Mouse (Mus musculus) neural tube, embryonic 11.5 days (tissue): Measurements from ENCODE around the gene Rxylt1. TPM values are rescaled to one million over a fixed set of nuclear protein-coding genes. Genes with fewer than 3 reads are reported as not detected.
A peak's percentile ranks its signal among the peaks of the same experiment; 100 is the strongest.

Experiments used
- ATAC-seq: fragments of 200-750 bp; cut with Nextera tagmentation; 2 replicates; pipeline ENCODE4 v1.8.0; 2017; ENCODE audit warnings: moderate number of reproducible peaks, mild to moderate bottlenecking, moderate TSS enrichment, moderate library complexity; ENCODE audit not compliant: insufficient read depth, low FRiP score, low TSS enrichment
- DNase-seq: peaks from one replicate; pipeline ENCODE4 v3.0.0-alpha.2; 2015; ENCODE audit warnings: low spot score
- H3K27ac ChIP-seq: fragments of 300-500 bp; sonication (generic); 2 replicates; pipeline ENCODE4 v1.5.1; 2014; ENCODE audit warnings: low read depth, mild to moderate bottlenecking, low read length
- H3K27me3 ChIP-seq: fragments of 300-500 bp; sonication (generic); 2 replicates; pipeline ENCODE4 v1.6.1; 2014; ENCODE audit warnings: mild to moderate bottlenecking, low read length, mixed read lengths; ENCODE audit not compliant: control insufficient read depth, insufficient read depth
- H3K36me3 ChIP-seq: fragments of 300-500 bp; sonication (generic); 2 replicates; pipeline ENCODE4 v1.6.1; 2014; ENCODE audit warnings: mild to moderate bottlenecking, low read length, moderate library complexity, mixed read lengths; ENCODE audit not compliant: control insufficient read depth, insufficient read depth
- H3K4me1 ChIP-seq: fragments of 300-500 bp; sonication (generic); 2 replicates; pipeline ENCODE4 v1.6.1; 2014; ENCODE audit warnings: low read length, mixed read lengths; ENCODE audit not compliant: control insufficient read depth, insufficient read depth
- H3K4me2 ChIP-seq: fragments of 300-500 bp; sonication (generic); 2 replicates; pipeline ENCODE4 v1.6.1; 2014; ENCODE audit warnings: low read depth, mild to moderate bottlenecking, moderate library complexity
- H3K4me3 ChIP-seq: fragments of 300-500 bp; sonication (generic); 2 replicates; pipeline ENCODE4 v1.5.1; 2014; ENCODE audit warnings: low read depth, low read length
- H3K9ac ChIP-seq: fragments of 300-500 bp; sonication (generic); 2 replicates; pipeline ENCODE4 v1.6.1; 2014; ENCODE audit warnings: mild to moderate bottlenecking, low read length
- H3K9me3 ChIP-seq: fragments of 300-500 bp; sonication (generic); 2 replicates; pipeline ENCODE4 v1.6.1; 2016; ENCODE audit warnings: low read length; ENCODE audit not compliant: control insufficient read depth
- WGBS: fragments of 180-500 bp; shearing (Covaris S2); extraction: QIAGEN DNeasy Blood & Tissue Kit; methylation state at CpG from one replicate; pipeline ENCODE4 v1.1.7; 2014; 5-methylcytosine and 5-hydroxymethylcytosine counted together
- polyA plus RNA-seq: library from polyadenylated mRNA; unstranded; fragments of >200 nt; fragmentation: Nextera tagmentation; extraction: Ambion mirVana; gene quantifications from 2 replicates; pipeline ENCODE4 v1.2.1, GENCODE M21; 2014

Gene Rxylt1
- polyA plus RNA-seq, 1 experiment from 2014 or later: 45.1 TPM

DNA sequence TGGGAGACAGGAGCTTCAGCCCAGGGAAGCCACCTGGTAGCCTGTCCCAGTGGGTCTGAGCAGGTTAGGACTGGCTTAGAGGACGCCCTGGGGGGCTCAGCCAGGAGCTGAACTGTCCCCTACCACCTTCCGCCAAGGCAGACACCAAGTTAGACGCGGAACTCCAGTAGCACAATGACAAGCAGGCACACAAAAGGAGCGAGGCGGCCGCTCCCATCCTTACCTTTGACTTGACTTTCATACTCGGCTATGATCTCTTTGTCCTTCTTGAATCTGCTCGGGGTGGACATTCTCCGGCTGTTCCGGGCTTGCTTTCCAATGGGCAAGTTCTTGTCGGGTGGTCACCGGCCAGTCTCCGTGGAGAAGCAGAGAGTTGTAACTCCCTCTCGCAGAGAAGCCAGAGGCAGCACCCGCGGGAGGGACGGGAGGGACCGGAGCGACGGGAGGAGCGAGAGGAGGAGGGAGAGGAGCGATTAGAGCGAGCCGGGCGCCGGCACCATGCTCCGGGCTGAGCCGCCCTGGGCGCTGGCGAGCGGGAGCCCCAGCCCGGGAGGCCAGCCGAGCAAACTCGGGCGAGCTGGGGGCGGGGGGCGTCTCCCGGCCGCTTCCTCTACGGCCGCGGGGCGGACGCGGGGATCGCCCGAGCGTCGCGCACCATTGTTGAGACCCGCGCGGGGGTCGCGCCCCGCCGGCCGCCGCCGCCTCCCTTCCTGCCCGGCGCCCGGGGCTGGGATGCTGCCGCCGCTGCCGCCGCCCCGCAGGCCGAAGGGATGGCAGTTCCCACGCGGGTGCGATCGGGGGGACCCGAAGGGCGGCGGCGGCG is 50.1 kb downstream of the Rxylt1 start, which contains the start of gene Srgap1:
TSS of gene Srgap1 (minus strand) at position 412 of the 823 bp plus-strand sequence.
- Histone ChIP-seq H3K4me1 (no peaks in the 10 kb centered on the region; the same call in 1 of the 2 replicates), H3K4me3 (peak within 1 kb of the TSS; percentile 71), H3K4me2 (peak within 1 kb of the TSS; percentile 47), H3K27me3 (no peaks in the 10 kb centered on the region), H3K9ac (peak within 1 kb of the TSS; percentile 89), H3K36me3 (no peaks in the 10 kb centered on the region), H3K27ac (peak within 1 kb of the TSS; percentile 87), H3K9me3 (no peaks in the 10 kb centered on the region)
- WGBS: under 1% methylated on average over 36 of the region's 79 CpGs
- ATAC-seq (peak; percentile 86), DNase-seq (peak; percentile 81)

DNA sequence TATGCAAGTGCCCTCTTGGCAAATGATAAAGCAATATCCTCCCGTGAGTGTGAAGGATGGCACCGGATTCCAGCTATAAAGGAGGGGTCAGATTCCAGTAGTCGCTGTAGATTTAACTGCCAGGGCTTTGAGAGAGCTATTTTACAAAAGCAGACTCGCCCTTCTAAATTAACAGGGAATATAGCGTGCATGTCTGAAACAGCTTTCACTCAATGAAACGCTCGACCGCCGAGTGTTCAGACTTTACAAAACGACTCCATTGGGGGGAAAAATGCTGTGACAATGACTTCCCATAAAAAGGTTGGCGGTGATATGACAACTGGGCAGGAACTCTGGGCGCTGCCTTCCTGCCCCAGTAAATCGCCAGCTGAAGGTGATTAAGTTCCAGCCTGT is 50.7 kb downstream of the Rxylt1 start:
- DNase-seq (no peak), ATAC-seq (no peak)
- H3K36me3 ChIP-seq: no peaks in the 10 kb centered on the region
- peak overlapping the region; percentile 87 for H3K27ac ChIP-seq
- WGBS: under 1% methylated on average over 13 of the region's 13 CpGs
- H3K4me1 ChIP-seq: no peaks in the 10 kb centered on the region; the same call in 1 of the 2 replicates
- H3K9me3 ChIP-seq: no peaks in the 10 kb centered on the region
- H3K27me3 ChIP-seq: no peaks in the 10 kb centered on the region
- peak overlapping the region; percentile 71 for H3K4me3 ChIP-seq
- H3K9ac ChIP-seq: peak overlapping the region; percentile 89
- H3K4me2 ChIP-seq: peak overlapping the region; percentile 47

- ATAC-seq (no peak), DNase-seq (peak; percentile 37)
- peak overlapping the region; percentile 71 for H3K4me3 ChIP-seq
- 15% methylated on average over 9 of the region's 9 CpGs for WGBS
- no peaks in the 10 kb centered on the region for H3K27me3 ChIP-seq
- H3K9ac ChIP-seq: peak overlapping the region; percentile 89
- H3K4me1 ChIP-seq: no peaks in the 10 kb centered on the region; the same call in 1 of the 2 replicates
- H3K27ac ChIP-seq: no peak overlapping the region
- no peaks in the 10 kb centered on the region for H3K9me3 ChIP-seq
- no peaks in the 10 kb centered on the region for H3K36me3 ChIP-seq
- H3K4me2 ChIP-seq: peak overlapping the region; percentile 47
These were observed 51.2 kb downstream of the Rxylt1 start for GRCm38 (mm10) chr10:122045946-122046345.

DNA sequence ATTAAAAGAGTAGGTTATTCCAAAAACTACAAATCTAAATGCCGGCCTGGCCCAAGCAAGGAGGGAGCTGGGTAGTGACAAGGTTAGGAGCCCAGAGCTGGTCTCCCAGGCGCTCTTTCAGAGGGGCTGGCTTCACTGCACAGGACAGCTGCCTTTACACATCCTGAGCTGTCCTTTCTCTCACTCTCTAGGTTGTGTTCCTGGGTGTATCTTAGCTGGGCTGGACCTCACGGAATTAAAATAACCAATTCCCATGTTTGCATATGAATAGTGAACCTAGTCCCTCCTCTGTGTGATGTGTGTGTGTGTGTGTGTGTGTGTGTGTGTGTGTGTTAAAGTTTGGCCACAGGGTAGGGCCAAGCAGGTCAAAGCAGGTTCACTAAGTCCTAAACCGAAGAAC is 52.2 kb downstream of the Rxylt1 start:
- 75% methylated on average over 4 of the region's 4 CpGs for WGBS
- no peak for ATAC-seq
- no peaks in the 10 kb centered on the region for H3K36me3 ChIP-seq
- H3K9me3 ChIP-seq: no peaks in the 10 kb centered on the region
- peak overlapping the region; percentile 71; the same call in 1 of the 2 replicates for H3K4me3 ChIP-seq
- DNase-seq: no peak
- H3K27me3 ChIP-seq: no peaks in the 10 kb centered on the region
- no peaks in the 10 kb centered on the region; the same call in 1 of the 2 replicates for H3K4me1 ChIP-seq
- H3K4me2 ChIP-seq: peak overlapping the region; percentile 47
- H3K27ac ChIP-seq: no peak overlapping the region
- H3K9ac ChIP-seq: 0 out of 2 replicates have a peak overlapping the region, but pooled peaks have one; percentile 15

DNA sequence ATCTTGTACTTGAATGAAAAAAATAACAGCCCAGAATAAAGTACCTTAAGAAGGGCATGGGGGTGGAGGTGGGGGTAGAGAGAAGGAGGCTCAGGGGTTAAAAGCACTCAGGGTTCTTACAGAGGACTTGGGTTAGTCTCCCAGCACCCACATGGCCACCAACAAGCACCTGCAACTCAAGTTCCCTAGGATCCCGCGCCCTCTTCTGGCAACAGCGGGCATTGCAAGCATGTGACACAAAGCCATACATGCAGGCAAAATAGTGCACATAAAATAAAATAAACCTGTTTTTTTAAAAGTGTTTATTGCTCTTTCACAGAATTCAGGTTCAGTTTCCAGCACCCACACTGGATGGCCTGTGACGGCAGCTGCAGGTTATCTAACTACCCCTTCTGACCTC is 56.8 kb downstream of the Rxylt1 start:
- Histone ChIP-seq H3K36me3 (no peaks in the 10 kb centered on the region), H3K9ac (no peak overlapping the region), H3K4me3 (no peak overlapping the region), H3K27me3 (no peaks in the 10 kb centered on the region), H3K27ac (no peak overlapping the region), H3K4me2 (no peak overlapping the region), H3K9me3 (no peaks in the 10 kb centered on the region), H3K4me1 (no peaks in the 10 kb centered on the region)
- no peak for ATAC-seq
- WGBS: 43% methylated on average over 4 of the region's 4 CpGs
- DNase-seq: no peak

GRCm38 (mm10) chr10:122039566-122039965 is 57.6 kb downstream of the Rxylt1 start:
- DNase-seq: no peak
- Histone ChIP-seq H3K4me3 (no peak overlapping the region), H3K4me2 (no peak overlapping the region), H3K9me3 (no peaks in the 10 kb centered on the region), H3K4me1 (no peaks in the 10 kb centered on the region), H3K9ac (no peak overlapping the region), H3K27ac (no peak overlapping the region), H3K36me3 (no peaks in the 10 kb centered on the region), H3K27me3 (no peaks in the 10 kb centered on the region)
- ATAC-seq: no peak
- 88% methylated on average over 4 of the region's 4 CpGs for WGBS

- Histone ChIP-seq H3K27ac (no peak overlapping the region), H3K9me3 (no peaks in the 10 kb centered on the region), H3K36me3 (no peaks in the 10 kb centered on the region), H3K27me3 (no peaks in the 10 kb centered on the region), H3K4me1 (no peaks in the 10 kb centered on the region), H3K9ac (no peak overlapping the region), H3K4me2 (no peak overlapping the region), H3K4me3 (no peak overlapping the region)
- no peak for DNase-seq
- 60% methylated on average over 3 of the region's 3 CpGs for WGBS
- no peak for ATAC-seq
These were observed 58.6 kb downstream of the Rxylt1 start for GRCm38 (mm10) chr10:122038554-122038953.

- Histone ChIP-seq H3K27me3 (no peaks in the 10 kb centered on the region), H3K27ac (no peak overlapping the region), H3K9ac (no peak overlapping the region), H3K4me2 (no peak overlapping the region), H3K4me3 (no peak overlapping the region), H3K4me1 (no peaks in the 10 kb centered on the region), H3K36me3 (no peaks in the 10 kb centered on the region), H3K9me3 (no peaks in the 10 kb centered on the region)
- DNase-seq (no peak), ATAC-seq (no peak)
- WGBS: 80% methylated on average over 5 of the region's 5 CpGs
These were observed 63.9 kb downstream of the Rxylt1 start for GRCm38 (mm10) chr10:122033271-122033670.

DNA sequence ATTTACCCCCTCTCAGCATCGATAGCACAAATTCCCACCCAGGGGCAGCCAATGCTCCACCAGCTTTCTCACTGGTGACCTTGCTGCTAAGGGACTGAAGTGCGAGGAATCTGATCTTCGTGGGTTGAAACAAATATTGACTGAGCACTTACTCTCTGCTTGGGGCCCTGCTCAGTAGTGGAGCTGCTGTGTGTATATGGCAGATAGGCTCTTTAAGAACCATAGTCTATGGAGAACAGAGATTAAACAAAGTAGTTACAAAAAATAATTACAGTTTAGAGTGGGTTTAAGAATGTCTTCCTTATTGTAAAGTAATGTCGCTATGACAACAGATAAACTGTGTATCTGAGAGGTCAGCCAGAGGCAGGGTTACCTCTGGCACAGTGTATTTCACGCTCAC is 66.8 kb downstream of the Rxylt1 start:
- H3K27ac ChIP-seq: no peak overlapping the region
- DNase-seq (no peak), ATAC-seq (no peak)
- H3K36me3 ChIP-seq: no peaks in the 10 kb centered on the region
- no peak overlapping the region for H3K9ac ChIP-seq
- no peak overlapping the region for H3K4me2 ChIP-seq
- 90% methylated on average over 5 of the region's 5 CpGs for WGBS
- H3K27me3 ChIP-seq: no peaks in the 10 kb centered on the region
- no peaks in the 10 kb centered on the region for H3K9me3 ChIP-seq
- H3K4me3 ChIP-seq: no peak overlapping the region
- H3K4me1 ChIP-seq: no peaks in the 10 kb centered on the region
